Mouse (Mus musculus) spleen, adult 2 months (tissue): Measurements from ENCODE around the gene Dbnl.

ENCODE experiments used
- CTCF ChIP-seq: fragments of 200-500 bp; IDR thresholded peaks from 2 replicates; pipeline ENCODE4 v1.5.1; 2011; ENCODE audit warnings: mild to moderate bottlenecking, inconsistent platforms; ENCODE audit not compliant: insufficient read depth, insufficient read length, insufficient replicate concordance; ENCODE audit errors: extremely low read depth
- POLR2A ChIP-seq: fragments of 200-500 bp; IDR thresholded peaks from 2 replicates; pipeline ENCODE4 v1.6.1; 2011; ENCODE audit warnings: low read depth, low read length, inconsistent platforms

DNA sequence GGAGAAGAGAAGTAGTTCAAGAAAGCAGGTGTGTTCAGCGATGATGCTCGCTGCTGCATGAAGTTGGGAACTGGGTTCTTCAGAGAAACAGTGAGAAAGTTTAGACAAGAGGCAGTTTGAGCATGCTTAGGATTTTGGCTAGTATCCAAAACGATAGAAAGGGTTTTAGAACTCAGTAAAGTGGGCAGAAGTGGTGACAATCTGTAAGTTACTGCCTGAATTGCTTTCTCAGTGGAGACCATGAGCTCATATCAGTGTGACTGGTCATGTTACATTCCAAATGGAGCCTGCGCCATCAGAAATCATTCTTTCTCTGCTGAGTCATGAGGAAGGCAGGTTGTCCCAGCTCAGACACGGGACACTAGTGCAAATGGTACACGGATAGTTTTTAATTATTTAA lies 22.3 kb upstream of the Dbnl start:
- TF ChIP-seq CTCF = no peak
- no peak for TF ChIP-seq POLR2A
